Mouse (Mus musculus) kidney, embryonic 14.5 days (tissue): ENCODE data around the gene Ncbp3. TPM values are rescaled to one million over a fixed set of nuclear protein-coding genes. Genes with fewer than 3 reads are reported as not detected.
A peak's percentile ranks its signal among the peaks of the same experiment; 100 is the strongest.

Experiments used
- ATAC-seq: fragments of 200-750 bp; cut with Nextera tagmentation; 2 replicates; pipeline ENCODE4 v1.8.0; 2017; ENCODE audit warnings: moderate number of reproducible peaks, mild to moderate bottlenecking, moderate TSS enrichment, moderate library complexity; ENCODE audit not compliant: low FRiP score, low TSS enrichment
- H3K27ac ChIP-seq: fragments of 300-500 bp; sonication (generic); 2 replicates; pipeline ENCODE4 v1.5.1; 2014; ENCODE audit warnings: low read depth, mild to moderate bottlenecking, low read length, moderate library complexity, mixed read lengths
- H3K27me3 ChIP-seq: fragments of 300-500 bp; sonication (generic); 2 replicates; pipeline ENCODE4 v1.6.1; 2014; ENCODE audit warnings: mild to moderate bottlenecking, low read length; ENCODE audit not compliant: control insufficient read depth, insufficient read depth
- H3K36me3 ChIP-seq: fragments of 300-500 bp; sonication (generic); 2 replicates; pipeline ENCODE4 v1.6.1; 2014; ENCODE audit warnings: low read length, mixed read lengths; ENCODE audit not compliant: control insufficient read depth, insufficient read depth
- H3K4me1 ChIP-seq: fragments of 300-500 bp; sonication (generic); 2 replicates; pipeline ENCODE4 v1.6.1; 2014; ENCODE audit warnings: low read length, mixed read lengths; ENCODE audit not compliant: control insufficient read depth, insufficient read depth
- H3K4me2 ChIP-seq: fragments of 300-500 bp; sonication (generic); replicated peaks from 2 replicates; pipeline ENCODE4 v1.6.1; 2014; ENCODE audit warnings: low read depth, mild to moderate bottlenecking, low read length
- H3K4me3 ChIP-seq: fragments of 300-500 bp; sonication (generic); 2 replicates; pipeline ENCODE4 v1.5.1; 2014; ENCODE audit warnings: mild to moderate bottlenecking, low read length
- H3K9ac ChIP-seq: fragments of 300-500 bp; sonication (generic); 2 replicates; pipeline ENCODE4 v1.6.1; 2014; ENCODE audit warnings: low read depth, mild to moderate bottlenecking, low read length, moderate library complexity
- H3K9me3 ChIP-seq: fragments of 300-500 bp; sonication (generic); 2 replicates; pipeline ENCODE4 v1.6.1; 2016; ENCODE audit warnings: low read length; ENCODE audit not compliant: control insufficient read depth
- WGBS: fragments of 180-500 bp; shearing (Covaris S2); extraction: QIAGEN DNeasy Blood & Tissue Kit; methylation state at CpG from one replicate; pipeline ENCODE4 v1.1.7; 2014; 5-methylcytosine and 5-hydroxymethylcytosine counted together
- polyA plus RNA-seq: library from polyadenylated mRNA; unstranded; fragments of >200 nt; fragmentation: Nextera tagmentation; extraction: Ambion mirVana; gene quantifications from 2 replicates; pipeline ENCODE4 v1.2.1, GENCODE M21; 2014

The Ncbp3 gene
- polyA plus RNA-seq, 1 experiment from 2014 or later = 12.9 TPM

- H3K4me1 ChIP-seq = peaks cover 5% of the 10 kb centered on the region; the same call in 1 of the 2 replicates
- H3K9ac ChIP-seq = no peak overlapping the region
- no peak overlapping the region for H3K27ac ChIP-seq
- no peaks in the 10 kb centered on the region for H3K27me3 ChIP-seq
- no peaks in the 10 kb centered on the region for H3K9me3 ChIP-seq
- H3K4me3 ChIP-seq = no peak overlapping the region
- 58% methylated on average over 9 of the region's 9 CpGs for WGBS
- peak; percentile 68 for ATAC-seq
- peaks cover 2% of the 10 kb centered on the region for H3K36me3 ChIP-seq
- H3K4me2 ChIP-seq = no peak overlapping the region
Observed at GRCm38 (mm10) chr11:73039102-73039799, 8.3 kb upstream of the Ncbp3 start.

GRCm38 (mm10) chr11:73044229-73044755 lies 3.3 kb upstream of the Ncbp3 start:
- Histone ChIP-seq H3K9ac (no peak overlapping the region), H3K4me2 (no peak overlapping the region), H3K4me3 (no peak overlapping the region), H3K27me3 (no peaks in the 10 kb centered on the region), H3K27ac (no peak overlapping the region), H3K4me1 (peaks cover 18% of the 10 kb centered on the region; the same call in 1 of the 2 replicates), H3K36me3 (peaks cover 2% of the 10 kb centered on the region; the same call in 1 of the 2 replicates), H3K9me3 (no peaks in the 10 kb centered on the region)
- no peak for ATAC-seq
- 26% methylated on average over 6 of the region's 6 CpGs for WGBS

- H3K36me3 ChIP-seq = peaks cover 2% of the 10 kb centered on the region
- no peak overlapping the region for H3K27ac ChIP-seq
- ATAC-seq = no peak
- 79% methylated on average over 4 of the region's 4 CpGs for WGBS
- H3K27me3 ChIP-seq = no peaks in the 10 kb centered on the region
- H3K4me3 ChIP-seq = no peak overlapping the region
- peaks cover 18% of the 10 kb centered on the region; the same call in 1 of the 2 replicates for H3K4me1 ChIP-seq
- H3K4me2 ChIP-seq = no peak overlapping the region
- no peak overlapping the region for H3K9ac ChIP-seq
- H3K9me3 ChIP-seq = no peaks in the 10 kb centered on the region
Observed at GRCm38 (mm10) chr11:73044789-73045188, 2.8 kb upstream of the Ncbp3 start.

- Histone ChIP-seq H3K4me1 (peaks cover 18% of the 10 kb centered on the region; the same call in 1 of the 2 replicates), H3K36me3 (peaks cover 29% of the 10 kb centered on the region), H3K27me3 (no peaks in the 10 kb centered on the region), H3K9me3 (no peaks in the 10 kb centered on the region), H3K4me2 (peak overlapping the region; percentile 62), H3K9ac (peak overlapping the region; percentile 84), H3K27ac (peak overlapping the region; percentile 73), H3K4me3 (peak overlapping the region; percentile 61)
- WGBS = 2% methylated on average over 55 of the region's 55 CpGs
- ATAC-seq = peak; percentile 61
Observed at GRCm38 (mm10) chr11:73048030-73048876, 670 bp downstream of the Ncbp3 start.

GRCm38 (mm10) chr11:73049335-73049734 lies 1.8 kb downstream of the Ncbp3 start:
- Histone ChIP-seq H3K4me3 (peak overlapping the region; percentile 61; the same call in 1 of the 2 replicates), H3K36me3 (peaks cover 40% of the 10 kb centered on the region), H3K27ac (no peak overlapping the region)

GRCm38 (mm10) chr11:73052795-73053194 lies 5.2 kb downstream of the Ncbp3 start:
- 90% methylated on average over 1 of the region's 1 CpGs for WGBS
- peaks cover 71% of the 10 kb centered on the region for H3K36me3 ChIP-seq

More at GRCm38 (mm10) chr11:73049335-73049734, 1.8 kb downstream of the Ncbp3 start:
- H3K9ac ChIP-seq = no peak overlapping the region
- WGBS = 2% methylated on average over 4 of the region's 4 CpGs
- H3K4me2 ChIP-seq = peak overlapping the region; percentile 62; the same call in 1 of the 2 replicates
- no peak for ATAC-seq
- peaks cover 12% of the 10 kb centered on the region; the same call in 1 of the 2 replicates for H3K4me1 ChIP-seq
- H3K9me3 ChIP-seq = no peaks in the 10 kb centered on the region
- no peaks in the 10 kb centered on the region for H3K27me3 ChIP-seq

GRCm38 (mm10) chr11:73057701-73058100 lies 10.1 kb downstream of the Ncbp3 start:
- Histone ChIP-seq H3K27ac (no peak overlapping the region), H3K9ac (no peak overlapping the region), H3K4me1 (no peaks in the 10 kb centered on the region), H3K4me2 (no peak overlapping the region), H3K36me3 (peaks cover 69% of the 10 kb centered on the region), H3K9me3 (no peaks in the 10 kb centered on the region), H3K27me3 (no peaks in the 10 kb centered on the region), H3K4me3 (no peak overlapping the region)
- WGBS = 92% methylated on average over 5 of the region's 5 CpGs
- ATAC-seq = no peak

More at GRCm38 (mm10) chr11:73052795-73053194, 5.2 kb downstream of the Ncbp3 start:
- H3K4me3 ChIP-seq = no peak overlapping the region
- H3K27me3 ChIP-seq = no peaks in the 10 kb centered on the region
- no peak overlapping the region for H3K27ac ChIP-seq
- no peak overlapping the region for H3K9ac ChIP-seq
- no peaks in the 10 kb centered on the region for H3K9me3 ChIP-seq
- H3K4me1 ChIP-seq = peaks cover 8% of the 10 kb centered on the region; the same call in 1 of the 2 replicates
- no peak for ATAC-seq
- H3K4me2 ChIP-seq = no peak overlapping the region

- Histone ChIP-seq H3K27me3 (no peaks in the 10 kb centered on the region), H3K27ac (no peak overlapping the region), H3K4me3 (no peak overlapping the region), H3K9me3 (no peaks in the 10 kb centered on the region), H3K36me3 (peaks cover 54% of the 10 kb centered on the region), H3K4me2 (no peak overlapping the region), H3K9ac (no peak overlapping the region), H3K4me1 (no peaks in the 10 kb centered on the region)
- ATAC-seq = no peak
- WGBS = 95% methylated on average over 3 of the region's 3 CpGs
Observed at GRCm38 (mm10) chr11:73059630-73060029, 12.0 kb downstream of the Ncbp3 start.
